Mouse (Mus musculus): ENCODE measurements around the gene Pigv. TPM values are rescaled to one million over a fixed set of nuclear protein-coding genes. Genes with fewer than 3 reads are reported as not detected.

The Pigv gene
- total RNA-seq, 2 experiments from 2014 or later = 12.5 to 12.7 TPM

GRCm38 (mm10) chr4:133645680-133646079 lies 26.8 kb downstream of the Pigv start:
- no peak for DNase-seq

GRCm38 (mm10) chr4:133645195-133645594 lies 27.3 kb downstream of the Pigv start:
- DNase-seq = no peak

GRCm38 (mm10) chr4:133634043-133634410 lies 38.4 kb downstream of the Pigv start:
- DNase-seq = no peak

GRCm38 (mm10) chr4:133633332-133634042 lies 39.0 kb downstream of the Pigv start:
- DNase-seq = peak; percentile 93 to 94

GRCm38 (mm10) chr4:133632483-133633327 lies 39.7 kb downstream of the Pigv start:
- peak in 1 of 2 experiments; percentile 63 for DNase-seq

- peak; percentile 32 to 56 for DNase-seq
These were observed 40.6 kb downstream of the Pigv start for GRCm38 (mm10) chr4:133631769-133632411.

GRCm38 (mm10) chr4:133631071-133631768 lies 41.2 kb downstream of the Pigv start:
- peak; percentile 51 to 63 for DNase-seq

- DNase-seq = no peak
These were observed 42.0 kb downstream of the Pigv start for GRCm38 (mm10) chr4:133630326-133630920.

- DNase-seq = no peak
These were observed 43.3 kb downstream of the Pigv start for GRCm38 (mm10) chr4:133629191-133629590.

GRCm38 (mm10) chr4:133628517-133628916 lies 43.9 kb downstream of the Pigv start:
- no peak for DNase-seq

GRCm38 (mm10) chr4:133627039-133627438 lies 45.4 kb downstream of the Pigv start:
- no peak for DNase-seq

GRCm38 (mm10) chr4:133626621-133627020 lies 45.8 kb downstream of the Pigv start:
- DNase-seq = no peak

GRCm38 (mm10) chr4:133626221-133626620 lies 46.2 kb downstream of the Pigv start:
- DNase-seq = no peak

GRCm38 (mm10) chr4:133625621-133626071 lies 46.8 kb downstream of the Pigv start:
- DNase-seq = peak; percentile 79 to 89

GRCm38 (mm10) chr4:133624830-133625229 lies 47.6 kb downstream of the Pigv start:
- DNase-seq = no peak

GRCm38 (mm10) chr4:133622161-133622695 lies 50.2 kb downstream of the Pigv start:
- no peak for DNase-seq

- no peak for DNase-seq
These were observed 51.8 kb downstream of the Pigv start for GRCm38 (mm10) chr4:133620668-133621067.

GRCm38 (mm10) chr4:133619473-133620136 lies 52.8 kb downstream of the Pigv start:
- DNase-seq = no peak

- DNase-seq = no peak
These were observed 54.5 kb downstream of the Pigv start for GRCm38 (mm10) chr4:133617936-133618335.

GRCm38 (mm10) chr4:133615416-133615815 lies 57.0 kb downstream of the Pigv start:
- no peak for DNase-seq

GRCm38 (mm10) chr4:133614274-133614761 lies 58.1 kb downstream of the Pigv start:
- DNase-seq = peak; percentile 37 to 58
